Mouse (Mus musculus) intestine, postnatal 0 days (tissue): Measurements from ENCODE around the gene Cacna1a. TPM values are rescaled to one million over a fixed set of nuclear protein-coding genes. Genes with fewer than 3 reads are reported as not detected.
A peak's percentile ranks its signal among the peaks of the same experiment; 100 is the strongest.

Experiments used
- ATAC-seq: fragments of 200-750 bp; cut with Nextera tagmentation; 2 replicates; pipeline ENCODE4 v1.8.0; 2017; ENCODE audit warnings: mild to moderate bottlenecking, moderate TSS enrichment, moderate library complexity
- H3K27ac ChIP-seq: fragments of 300-500 bp; sonication (generic); 2 replicates; pipeline ENCODE4 v1.5.1; 2014; ENCODE audit warnings: mild to moderate bottlenecking, low read depth, low read length, moderate library complexity
- H3K27me3 ChIP-seq: fragments of 300-500 bp; sonication (generic); replicated peaks from 2 replicates; pipeline ENCODE4 v1.6.1; 2014; ENCODE audit warnings: low read length, mixed read lengths; ENCODE audit not compliant: control insufficient read depth, insufficient read depth
- H3K36me3 ChIP-seq: fragments of 300-500 bp; sonication (generic); 2 replicates; pipeline ENCODE4 v1.6.1; 2014; ENCODE audit warnings: mild to moderate bottlenecking, moderate library complexity; ENCODE audit not compliant: control insufficient read depth, insufficient read depth
- H3K4me1 ChIP-seq: fragments of 300-500 bp; sonication (generic); replicated peaks from 2 replicates; pipeline ENCODE4 v1.6.1; 2014; ENCODE audit warnings: antibody characterized with exemption, low read length, mixed read lengths; ENCODE audit not compliant: control insufficient read depth, insufficient read depth
- H3K4me2 ChIP-seq: fragments of 300-500 bp; sonication (generic); replicated peaks from 2 replicates; pipeline ENCODE4 v1.6.1; 2014; ENCODE audit warnings: low read depth, mild to moderate bottlenecking, moderate library complexity
- H3K4me3 ChIP-seq: fragments of 300-500 bp; sonication (generic); 2 replicates; pipeline ENCODE4 v1.5.1; 2014; ENCODE audit warnings: low read depth, low read length
- H3K9ac ChIP-seq: fragments of 300-500 bp; sonication (generic); 2 replicates; pipeline ENCODE4 v1.6.1; 2014; ENCODE audit warnings: mild to moderate bottlenecking, low read depth, low read length
- H3K9me3 ChIP-seq: fragments of 300-500 bp; sonication (generic); 2 replicates; pipeline ENCODE4 v1.6.1; 2016; ENCODE audit warnings: mixed run types; ENCODE audit not compliant: control insufficient read depth
- CTCF ChIP-seq: sonication (generic); IDR thresholded peaks from 2 replicates; pipeline ENCODE4 v1.5.1; 2016; ENCODE audit warnings: low read depth, mild to moderate bottlenecking, control low read depth, antibody characterized with exemption, moderate library complexity
- WGBS: fragments of 180-500 bp; shearing (Covaris S2); extraction: QIAGEN DNeasy Blood & Tissue Kit; methylation state at CpG from one replicate; pipeline ENCODE4 v1.1.7; 2014; 5-methylcytosine and 5-hydroxymethylcytosine counted together
- polyA plus RNA-seq: library from polyadenylated mRNA; unstranded; fragments of >200 nt; fragmentation: Nextera tagmentation; extraction: Ambion mirVana; gene quantifications from 2 replicates; pipeline ENCODE4 v1.2.1, GENCODE M21; 2015

Cacna1a gene
- polyA plus RNA-seq, 1 experiment from 2014 or later: 2.4 TPM

GRCm38 (mm10) chr8:84349526-84349925 lies 38.7 kb upstream of the Cacna1a start:
- ATAC-seq: no peak
- Histone ChIP-seq H3K27me3 (no peaks in the 10 kb centered on the region), H3K4me1 (no peaks in the 10 kb centered on the region), H3K4me2 (no peak overlapping the region), H3K36me3 (no peaks in the 10 kb centered on the region), H3K9me3 (no peaks in the 10 kb centered on the region), H3K4me3 (no peak overlapping the region), H3K9ac (no peak overlapping the region), H3K27ac (no peak overlapping the region)
- no peak for TF ChIP-seq CTCF
- WGBS: 74% methylated on average over 1 of the region's 1 CpGs

- no peak overlapping the region for H3K27ac ChIP-seq
- no peak overlapping the region for H3K4me3 ChIP-seq
- no peak overlapping the region for H3K4me2 ChIP-seq
- no peaks in the 10 kb centered on the region for H3K36me3 ChIP-seq
- H3K9ac ChIP-seq: no peak overlapping the region
- H3K27me3 ChIP-seq: no peaks in the 10 kb centered on the region
- H3K9me3 ChIP-seq: no peaks in the 10 kb centered on the region
- 42% methylated on average over 4 of the region's 4 CpGs for WGBS
- H3K4me1 ChIP-seq: no peaks in the 10 kb centered on the region
- TF ChIP-seq CTCF: no peak
- ATAC-seq: 0 out of 2 replicates have a peak, but pooled peaks have one; percentile 36
Observed at GRCm38 (mm10) chr8:84350960-84351359, 37.3 kb upstream of the Cacna1a start.

GRCm38 (mm10) chr8:84356482-84356881 lies 31.8 kb upstream of the Cacna1a start:
- Histone ChIP-seq H3K4me2 (no peak overlapping the region), H3K27me3 (no peaks in the 10 kb centered on the region), H3K9ac (no peak overlapping the region), H3K4me3 (no peak overlapping the region), H3K27ac (no peak overlapping the region), H3K9me3 (no peaks in the 10 kb centered on the region), H3K36me3 (no peaks in the 10 kb centered on the region), H3K4me1 (0 out of 2 replicates have a peak, but pooled peaks cover 4% of the 10 kb centered on the region)
- whole genome bisulfite sequencing: 25% methylated on average over 11 of the region's 11 CpGs
- no peak for ATAC-seq
- TF ChIP-seq CTCF: no peak

- TF ChIP-seq CTCF: peak; percentile 99
- Histone ChIP-seq H3K36me3 (no peaks in the 10 kb centered on the region), H3K27ac (no peak overlapping the region), H3K27me3 (no peaks in the 10 kb centered on the region), H3K4me3 (no peak overlapping the region), H3K9me3 (no peaks in the 10 kb centered on the region), H3K4me1 (0 out of 2 replicates have a peak, but pooled peaks cover 4% of the 10 kb centered on the region), H3K4me2 (no peak overlapping the region), H3K9ac (no peak overlapping the region)
- peak; percentile 74 for ATAC-seq
- WGBS: 23% methylated on average over 20 of the region's 20 CpGs
Observed at GRCm38 (mm10) chr8:84357631-84358371, 30.4 kb upstream of the Cacna1a start.

- no peak for ATAC-seq
- 23% methylated on average over 23 of the region's 23 CpGs for WGBS
- H3K4me3 ChIP-seq: no peak overlapping the region
- no peaks in the 10 kb centered on the region for H3K9me3 ChIP-seq
- H3K4me1 ChIP-seq: no peaks in the 10 kb centered on the region
- no peak overlapping the region for H3K9ac ChIP-seq
- TF ChIP-seq CTCF: peak; percentile 97
- H3K27ac ChIP-seq: no peak overlapping the region
- no peak overlapping the region for H3K4me2 ChIP-seq
- H3K27me3 ChIP-seq: no peaks in the 10 kb centered on the region
- no peaks in the 10 kb centered on the region for H3K36me3 ChIP-seq
Observed at GRCm38 (mm10) chr8:84363428-84364134, 24.7 kb upstream of the Cacna1a start.

- Histone ChIP-seq H3K27ac (no peak overlapping the region), H3K9ac (no peak overlapping the region), H3K9me3 (0 out of 2 replicates have a peak, but pooled peaks cover 3% of the 10 kb centered on the region), H3K4me1 (no peaks in the 10 kb centered on the region), H3K27me3 (no peaks in the 10 kb centered on the region), H3K4me3 (no peak overlapping the region), H3K36me3 (no peaks in the 10 kb centered on the region), H3K4me2 (no peak overlapping the region)
- no peak for ATAC-seq
- TF ChIP-seq CTCF: no peak
- 94% methylated on average over 1 of the region's 1 CpGs for WGBS
Observed at GRCm38 (mm10) chr8:84365197-84365596, 23.0 kb upstream of the Cacna1a start.
